Mouse (Mus musculus): Measurements from ENCODE around the gene Atp8a2. TPM values are rescaled to one million over a fixed set of nuclear protein-coding genes. Genes with fewer than 3 reads are reported as not detected.

The Atp8a2 gene
- polyA plus RNA-seq, 1 experiment from 2014 or later, result 14.1 TPM

GRCm38 (mm10) chr14:59971221-59971730, 225.7 kb downstream of the Atp8a2 start:
- H3K4me2 ChIP-seq, result no peak overlapping the region
- no peaks in the 10 kb centered on the region for H3K9me3 ChIP-seq
- peaks cover 29% of the 10 kb centered on the region for H3K4me1 ChIP-seq
- peaks cover 57% of the 10 kb centered on the region for H3K27me3 ChIP-seq
- no peak for ATAC-seq (ENCODE audit: low FRiP score)
- WGBS, result 42% methylated on average over 5 of the region's 5 CpGs
- no peaks in the 10 kb centered on the region for H3K36me3 ChIP-seq (replicated peaks)
- H3K9ac ChIP-seq, result no peak overlapping the region
- no peak overlapping the region for H3K4me3 ChIP-seq (replicated peaks)
- no peak overlapping the region for H3K27ac ChIP-seq

- peak; percentile 92 for ATAC-seq (ENCODE audit: low FRiP score)
- peaks cover 65% of the 10 kb centered on the region for H3K27me3 ChIP-seq
- no peak overlapping the region for H3K4me3 ChIP-seq (replicated peaks)
- 5% methylated on average over 7 of the region's 7 CpGs for WGBS
- peaks cover 29% of the 10 kb centered on the region for H3K4me1 ChIP-seq
- H3K9me3 ChIP-seq, result no peaks in the 10 kb centered on the region
- H3K4me2 ChIP-seq, result peak overlapping the region; percentile 17; the same call in 1 of the 2 replicates
- no peaks in the 10 kb centered on the region for H3K36me3 ChIP-seq (replicated peaks)
- H3K9ac ChIP-seq, result no peak overlapping the region
- no peak overlapping the region for H3K27ac ChIP-seq
These were observed 227.4 kb downstream of the Atp8a2 start for GRCm38 (mm10) chr14:59969485-59970134.

GRCm38 (mm10) chr14:59967847-59968550, 229.0 kb downstream of the Atp8a2 start:
- Histone ChIP-seq H3K9ac (no peak overlapping the region), H3K4me1 (peaks cover 29% of the 10 kb centered on the region), H3K27ac (no peak overlapping the region), H3K27me3 (peaks cover 51% of the 10 kb centered on the region), H3K4me2 (no peak overlapping the region), H3K4me3 (replicated peaks) (no peak overlapping the region), H3K9me3 (no peaks in the 10 kb centered on the region), H3K36me3 (replicated peaks) (no peaks in the 10 kb centered on the region)
- 81% methylated on average over 8 of the region's 8 CpGs for WGBS
- ATAC-seq (ENCODE audit: low FRiP score), result no peak

GRCm38 (mm10) chr14:59966981-59967380, 230.0 kb downstream of the Atp8a2 start:
- H3K4me1 ChIP-seq, result peaks cover 29% of the 10 kb centered on the region
- ATAC-seq (ENCODE audit: low FRiP score), result no peak
- no peak overlapping the region for H3K4me2 ChIP-seq
- H3K9me3 ChIP-seq, result no peaks in the 10 kb centered on the region
- no peak overlapping the region for H3K9ac ChIP-seq
- peaks cover 43% of the 10 kb centered on the region for H3K27me3 ChIP-seq
- H3K4me3 ChIP-seq (replicated peaks), result no peak overlapping the region
- no peak overlapping the region for H3K27ac ChIP-seq
- 74% methylated on average over 4 of the region's 4 CpGs for WGBS
- no peaks in the 10 kb centered on the region for H3K36me3 ChIP-seq (replicated peaks)

- Histone ChIP-seq H3K4me3 (replicated peaks) (no peak overlapping the region), H3K9ac (no peak overlapping the region), H3K9me3 (no peaks in the 10 kb centered on the region), H3K36me3 (replicated peaks) (no peaks in the 10 kb centered on the region), H3K27me3 (peaks cover 44% of the 10 kb centered on the region), H3K27ac (no peak overlapping the region), H3K4me1 (peaks cover 25% of the 10 kb centered on the region), H3K4me2 (no peak overlapping the region)
- 87% methylated on average over 5 of the region's 5 CpGs for WGBS
- no peak for ATAC-seq (ENCODE audit: low FRiP score)
These were observed 232.4 kb downstream of the Atp8a2 start for GRCm38 (mm10) chr14:59964569-59964968.

GRCm38 (mm10) chr14:59960961-59961360, 236.0 kb downstream of the Atp8a2 start:
- peaks cover 17% of the 10 kb centered on the region for H3K4me1 ChIP-seq
- H3K36me3 ChIP-seq (replicated peaks), result no peaks in the 10 kb centered on the region
- WGBS, result 44% methylated on average over 9 of the region's 9 CpGs
- no peak overlapping the region for H3K9ac ChIP-seq
- H3K4me2 ChIP-seq, result no peak overlapping the region
- ATAC-seq (ENCODE audit: low FRiP score), result no peak
- H3K4me3 ChIP-seq (replicated peaks), result no peak overlapping the region
- no peak overlapping the region for H3K27ac ChIP-seq
- peaks cover 18% of the 10 kb centered on the region; the same call in 1 of the 2 replicates for H3K27me3 ChIP-seq
- no peaks in the 10 kb centered on the region for H3K9me3 ChIP-seq

- no peak overlapping the region for H3K27ac ChIP-seq
- no peak overlapping the region for H3K4me2 ChIP-seq
- peaks cover 17% of the 10 kb centered on the region for H3K4me1 ChIP-seq
- H3K36me3 ChIP-seq (replicated peaks), result no peaks in the 10 kb centered on the region
- no peak for ATAC-seq (ENCODE audit: low FRiP score)
- H3K9me3 ChIP-seq, result no peaks in the 10 kb centered on the region
- no peak overlapping the region for H3K4me3 ChIP-seq (replicated peaks)
- peaks cover 16% of the 10 kb centered on the region; the same call in 1 of the 2 replicates for H3K27me3 ChIP-seq
- WGBS, result 69% methylated on average over 9 of the region's 9 CpGs
- H3K9ac ChIP-seq, result no peak overlapping the region
These were observed 236.6 kb downstream of the Atp8a2 start for GRCm38 (mm10) chr14:59960214-59960890.

GRCm38 (mm10) chr14:59959723-59960122, 237.3 kb downstream of the Atp8a2 start:
- Histone ChIP-seq H3K27me3 (peaks cover 13% of the 10 kb centered on the region; the same call in 1 of the 2 replicates), H3K27ac (no peak overlapping the region), H3K4me2 (no peak overlapping the region), H3K4me1 (peaks cover 17% of the 10 kb centered on the region), H3K4me3 (replicated peaks) (no peak overlapping the region), H3K36me3 (replicated peaks) (no peaks in the 10 kb centered on the region), H3K9ac (no peak overlapping the region), H3K9me3 (no peaks in the 10 kb centered on the region)
- no peak for ATAC-seq (ENCODE audit: low FRiP score)
- 65% methylated on average over 8 of the region's 8 CpGs for WGBS

- Histone ChIP-seq H3K4me3 (replicated peaks) (no peak overlapping the region), H3K9ac (no peak overlapping the region), H3K27me3 (no peaks in the 10 kb centered on the region), H3K27ac (no peak overlapping the region), H3K36me3 (replicated peaks) (no peaks in the 10 kb centered on the region), H3K4me1 (peaks cover 7% of the 10 kb centered on the region), H3K9me3 (no peaks in the 10 kb centered on the region), H3K4me2 (no peak overlapping the region)
- ATAC-seq (ENCODE audit: low FRiP score), result no peak
- 7% methylated on average over 5 of the region's 5 CpGs for WGBS
These were observed 247.0 kb downstream of the Atp8a2 start for GRCm38 (mm10) chr14:59949983-59950382.

- Histone ChIP-seq H3K9ac (no peak overlapping the region), H3K27me3 (peaks cover 17% of the 10 kb centered on the region), H3K4me1 (0 out of 2 replicates have a peak, but pooled peaks cover 4% of the 10 kb centered on the region), H3K9me3 (no peaks in the 10 kb centered on the region), H3K27ac (0 out of 2 replicates have a peak overlapping the region, but pooled peaks have one; percentile 6), H3K4me2 (no peak overlapping the region), H3K36me3 (replicated peaks) (no peaks in the 10 kb centered on the region), H3K4me3 (replicated peaks) (no peak overlapping the region)
- 21% methylated on average over 7 of the region's 7 CpGs for WGBS
- peak; percentile 79 for ATAC-seq (ENCODE audit: low FRiP score)
These were observed 253.9 kb downstream of the Atp8a2 start for GRCm38 (mm10) chr14:59942864-59943611.

GRCm38 (mm10) chr14:59942199-59942598, 254.8 kb downstream of the Atp8a2 start:
- H3K4me3 ChIP-seq (replicated peaks), result no peak overlapping the region
- 68% methylated on average over 2 of the region's 2 CpGs for WGBS
- no peak for ATAC-seq (ENCODE audit: low FRiP score)
- no peak overlapping the region for H3K4me2 ChIP-seq
- peaks cover 17% of the 10 kb centered on the region for H3K27me3 ChIP-seq
- no peak overlapping the region for H3K9ac ChIP-seq
- H3K9me3 ChIP-seq, result no peaks in the 10 kb centered on the region
- 0 out of 2 replicates have a peak, but pooled peaks cover 4% of the 10 kb centered on the region for H3K4me1 ChIP-seq
- no peaks in the 10 kb centered on the region for H3K36me3 ChIP-seq (replicated peaks)
- no peak overlapping the region for H3K27ac ChIP-seq

GRCm38 (mm10) chr14:59932355-59932754, 264.6 kb downstream of the Atp8a2 start:
- no peaks in the 10 kb centered on the region for H3K27me3 ChIP-seq
- peaks cover 5% of the 10 kb centered on the region; the same call in 1 of the 2 replicates for H3K4me1 ChIP-seq
- H3K27ac ChIP-seq, result no peak overlapping the region
- 60% methylated on average over 6 of the region's 6 CpGs for WGBS
- H3K4me2 ChIP-seq, result no peak overlapping the region
- H3K36me3 ChIP-seq (replicated peaks), result no peaks in the 10 kb centered on the region
- no peak for ATAC-seq (ENCODE audit: low FRiP score)
- no peaks in the 10 kb centered on the region for H3K9me3 ChIP-seq
- H3K9ac ChIP-seq, result no peak overlapping the region
- H3K4me3 ChIP-seq (replicated peaks), result no peak overlapping the region
